ENCODE assay signal across 16 mouse cellular contexts in genomic region chr13:43447721-43448120, GRCm38 (mm10).
"Had no signal": no experiment of that assay in that cellular context is flagged by ENCODE, and none has a peak within 500 bp of the region (broad histone marks: within the 10 kb centered on the region; RNA-seq: fewer than 3 reads in every experiment).

No protein-coding gene starts in this region.

- H3K27me3 ChIP-seq: neural tube, embryonic 13.5 days; neural tube, embryonic 15.5 days; stomach, embryonic 15.5 days had no signal

- DNase-seq: retina, postnatal 1 day; right cerebral cortex, adult 18-20 months; right cerebral cortex, postnatal 14 days; right cerebral cortex, postnatal 25 days; right cerebral cortex, postnatal 4 days; spleen, adult 18-20 months; thymus, adult 18-20 months; thymus, adult 2 months; thymus, postnatal 14 days; thymus, postnatal 25 days; thymus, postnatal 36 days; thymus, postnatal 4 days had no signal

- H3K4me2 ChIP-seq: neural tube, embryonic 13.5 days; neural tube, embryonic 15.5 days; stomach, embryonic 15.5 days had no signal

- H3K36me3 ChIP-seq: neural tube, embryonic 13.5 days; neural tube, embryonic 15.5 days; stomach, embryonic 15.5 days had no signal

- H3K4me3 ChIP-seq: neural tube, embryonic 13.5 days; neural tube, embryonic 15.5 days; stomach, embryonic 15.5 days had no signal

- H3K9ac ChIP-seq: neural tube, embryonic 13.5 days; neural tube, embryonic 15.5 days; stomach, embryonic 15.5 days had no signal

- H3K9me3 ChIP-seq: neural tube, embryonic 13.5 days; neural tube, embryonic 15.5 days; stomach, embryonic 15.5 days had no signal

- H3K27ac ChIP-seq: neural tube, embryonic 13.5 days; neural tube, embryonic 15.5 days; stomach, embryonic 15.5 days; stomach, postnatal 0 days had no signal
